Mouse (Mus musculus): ENCODE data around the gene Mrpl18. TPM values are rescaled to one million over a fixed set of nuclear protein-coding genes. Genes with fewer than 3 reads are reported as not detected.
"Not testable (repeated sequence)": the region's sequence is repeated elsewhere in the genome, so short reads cannot be mapped to it uniquely, and the experiment has no call there.

Gene Mrpl18
- polyA plus RNA-seq, 1 experiment from 2014 or later = 152 TPM

- no peak overlapping the region for H3K9ac ChIP-seq (replicated peaks; ENCODE audit: low read depth, low read length)
- no peaks in the 10 kb centered on the region for H3K9me3 ChIP-seq (ENCODE audit: control insufficient read depth, low read depth, low read length)
- H3K27ac ChIP-seq (ENCODE audit: low read length) = peak overlapping the region; percentile 10; the same call in 1 of the 2 replicates
- H3K27me3 ChIP-seq (ENCODE audit: control insufficient read depth, insufficient read depth, low read length) = no peaks in the 10 kb centered on the region
- H3K4me1 ChIP-seq (ENCODE audit: control insufficient read depth, insufficient read depth, low read length) = no peaks in the 10 kb centered on the region
- WGBS = 47% methylated on average over 11 of the region's 12 CpGs
- no peaks in the 10 kb centered on the region; the same call in none of the 2 replicates for H3K36me3 ChIP-seq (ENCODE audit: control insufficient read depth, insufficient read depth, low read length)
- peak; percentile 30; the same call in 1 of the 2 replicates for ATAC-seq (ENCODE audit: insufficient number of reproducible peaks, insufficient read depth, low FRiP score, low read depth)
- H3K4me3 ChIP-seq (ENCODE audit: low read depth, low read length) = no peak overlapping the region
- no peak overlapping the region for H3K4me2 ChIP-seq (replicated peaks; ENCODE audit: low read depth, low read length)
Observed at GRCm38 (mm10) chr17:12903372-12904333, 12.5 kb downstream of the Mrpl18 start.

GRCm38 (mm10) chr17:12902291-12902690, 13.9 kb downstream of the Mrpl18 start:
- Histone ChIP-seq H3K4me2 (replicated peaks; ENCODE audit: low read depth, low read length) (no peak overlapping the region), H3K4me1 (ENCODE audit: control insufficient read depth, insufficient read depth, low read length) (no peaks in the 10 kb centered on the region), H3K4me3 (ENCODE audit: low read depth, low read length) (no peak overlapping the region), H3K36me3 (ENCODE audit: control insufficient read depth, insufficient read depth, low read length) (no peaks in the 10 kb centered on the region; the same call in none of the 2 replicates), H3K27ac (ENCODE audit: low read length) (no peak overlapping the region), H3K9me3 (ENCODE audit: control insufficient read depth, low read depth, low read length) (no peaks in the 10 kb centered on the region), H3K27me3 (ENCODE audit: control insufficient read depth, insufficient read depth, low read length) (no peaks in the 10 kb centered on the region), H3K9ac (replicated peaks; ENCODE audit: low read depth, low read length) (no peak overlapping the region)
- 91% methylated on average over 6 of the region's 6 CpGs for WGBS
- no peak for ATAC-seq (ENCODE audit: insufficient number of reproducible peaks, insufficient read depth, low FRiP score, low read depth)

DNA sequence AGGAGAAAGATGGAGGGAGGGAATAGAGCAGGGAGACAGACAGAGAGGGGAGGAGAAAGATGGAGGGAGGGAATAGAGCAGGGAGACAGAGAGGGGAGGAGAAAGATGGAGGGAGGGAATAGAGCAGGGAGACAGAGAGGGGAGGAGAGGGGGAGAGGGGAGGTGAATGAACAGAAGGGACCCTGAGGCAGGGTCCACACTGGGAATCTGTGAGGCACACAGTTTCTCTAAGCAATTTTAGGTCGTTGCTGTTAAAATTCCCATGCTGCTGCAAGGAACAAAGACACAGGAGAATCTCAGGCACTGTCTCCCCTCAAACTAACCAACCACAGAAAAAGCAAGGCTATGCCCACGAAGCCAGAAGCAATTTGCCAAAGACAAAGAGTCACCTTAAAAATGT, 17.5 kb downstream of the Mrpl18 start:
- 33% methylated on average over 2 of the region's 2 CpGs for WGBS
- not testable (repeated sequence) for H3K4me2 ChIP-seq (replicated peaks; ENCODE audit: low read depth, low read length)

DNA sequence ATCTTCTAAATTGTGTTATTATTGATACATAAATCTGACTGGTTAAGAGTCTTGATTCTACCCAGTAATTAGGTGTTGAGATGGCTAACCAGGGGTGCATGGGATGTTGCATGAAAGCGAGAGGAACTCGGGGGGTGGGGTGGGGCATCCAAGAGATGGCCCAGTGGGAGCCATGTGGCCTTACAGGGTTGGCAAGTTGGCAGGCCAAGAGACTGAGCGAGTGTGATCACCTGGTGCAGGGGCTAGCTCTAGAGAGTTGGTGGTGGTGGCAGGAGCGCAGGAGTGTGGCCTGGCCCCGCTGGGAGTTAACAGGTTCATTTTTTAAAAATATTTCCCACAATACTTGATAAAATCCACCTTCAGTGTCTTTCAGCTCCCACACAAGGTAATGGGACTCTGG, 18.5 kb downstream of the Mrpl18 start:
- Histone ChIP-seq H3K4me1 (ENCODE audit: control insufficient read depth, insufficient read depth, low read length) (no peaks in the 10 kb centered on the region), H3K36me3 (ENCODE audit: control insufficient read depth, insufficient read depth, low read length) (no peaks in the 10 kb centered on the region), H3K9me3 (ENCODE audit: control insufficient read depth, low read depth, low read length) (no peaks in the 10 kb centered on the region), H3K4me2 (replicated peaks; ENCODE audit: low read depth, low read length) (no peak overlapping the region), H3K27ac (ENCODE audit: low read length) (no peak overlapping the region), H3K27me3 (ENCODE audit: control insufficient read depth, insufficient read depth, low read length) (no peaks in the 10 kb centered on the region), H3K4me3 (ENCODE audit: low read depth, low read length) (no peak overlapping the region), H3K9ac (replicated peaks; ENCODE audit: low read depth, low read length) (no peak overlapping the region)
- ATAC-seq (ENCODE audit: insufficient number of reproducible peaks, insufficient read depth, low FRiP score, low read depth) = no peak; the same call in 1 of the 2 replicates
- WGBS = 84% methylated on average over 5 of the region's 5 CpGs

More for the DNA sequence above, 17.5 kb downstream of the Mrpl18 start:
- not testable (repeated sequence) for H3K9ac ChIP-seq (replicated peaks; ENCODE audit: low read depth, low read length); H3K4me1 ChIP-seq (ENCODE audit: control insufficient read depth, insufficient read depth, low read length); H3K27ac ChIP-seq (ENCODE audit: low read length); H3K9me3 ChIP-seq (ENCODE audit: control insufficient read depth, low read depth, low read length); H3K27me3 ChIP-seq (ENCODE audit: control insufficient read depth, insufficient read depth, low read length); H3K4me3 ChIP-seq (ENCODE audit: low read depth, low read length); ATAC-seq (ENCODE audit: insufficient number of reproducible peaks, insufficient read depth, low FRiP score, low read depth); H3K36me3 ChIP-seq (ENCODE audit: control insufficient read depth, insufficient read depth, low read length)

DNA sequence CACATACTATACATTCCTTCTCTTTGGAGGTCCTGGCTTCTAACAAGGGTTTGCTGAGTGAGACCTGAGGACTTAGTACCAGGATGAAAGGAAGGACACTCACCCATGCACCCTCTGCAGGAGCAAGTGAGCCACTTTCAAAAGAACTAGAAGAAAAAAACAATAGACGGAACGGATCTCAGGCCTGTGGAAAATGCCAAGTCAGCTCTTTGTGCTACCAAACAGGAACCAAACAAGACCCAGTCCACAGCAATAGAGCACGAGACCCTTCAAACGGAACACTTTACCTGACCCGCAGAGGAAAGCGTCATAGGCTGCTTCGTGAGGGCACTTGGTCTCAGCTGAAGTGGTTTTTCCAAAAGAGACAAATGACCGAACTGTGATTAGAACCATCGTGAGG, 24.1 kb downstream of the Mrpl18 start:
- no peaks in the 10 kb centered on the region for H3K4me1 ChIP-seq (ENCODE audit: control insufficient read depth, insufficient read depth, low read length)
- no peak overlapping the region for H3K9ac ChIP-seq (replicated peaks; ENCODE audit: low read depth, low read length)
- no peak overlapping the region for H3K4me2 ChIP-seq (replicated peaks; ENCODE audit: low read depth, low read length)
- no peaks in the 10 kb centered on the region for H3K27me3 ChIP-seq (ENCODE audit: control insufficient read depth, insufficient read depth, low read length)
- no peaks in the 10 kb centered on the region for H3K9me3 ChIP-seq (ENCODE audit: control insufficient read depth, low read depth, low read length)
- H3K27ac ChIP-seq (ENCODE audit: low read length) = no peak overlapping the region
- no peak for ATAC-seq (ENCODE audit: insufficient number of reproducible peaks, insufficient read depth, low FRiP score, low read depth)
- no peak overlapping the region for H3K4me3 ChIP-seq (ENCODE audit: low read depth, low read length)
- WGBS = 91% methylated on average over 9 of the region's 9 CpGs
- H3K36me3 ChIP-seq (ENCODE audit: control insufficient read depth, insufficient read depth, low read length) = no peaks in the 10 kb centered on the region; the same call in 1 of the 2 replicates

DNA sequence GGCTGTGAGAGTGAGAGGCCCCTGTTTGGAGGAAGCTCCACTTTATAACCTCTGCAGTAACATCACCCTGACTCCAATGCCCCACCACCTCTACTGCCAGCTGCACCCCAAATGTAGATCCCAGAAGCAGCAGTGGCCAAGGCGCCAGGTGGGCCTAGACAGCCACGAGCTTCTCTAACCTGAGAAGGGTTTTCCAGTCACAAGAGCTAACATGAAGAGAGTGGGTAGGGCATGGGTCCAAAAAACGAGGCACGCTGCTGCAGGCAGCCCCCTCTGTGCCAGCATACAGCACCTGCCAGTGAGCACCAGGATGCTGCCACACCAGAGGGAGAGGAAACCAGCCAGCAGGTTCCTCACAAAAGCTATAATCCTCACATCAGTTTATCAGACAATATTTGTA, 25.1 kb downstream of the Mrpl18 start:
- H3K27me3 ChIP-seq (ENCODE audit: control insufficient read depth, insufficient read depth, low read length) = no peaks in the 10 kb centered on the region
- ATAC-seq (ENCODE audit: insufficient number of reproducible peaks, insufficient read depth, low FRiP score, low read depth) = no peak
- H3K9me3 ChIP-seq (ENCODE audit: control insufficient read depth, low read depth, low read length) = no peaks in the 10 kb centered on the region
- no peaks in the 10 kb centered on the region; the same call in 1 of the 2 replicates for H3K36me3 ChIP-seq (ENCODE audit: control insufficient read depth, insufficient read depth, low read length)
- 89% methylated on average over 4 of the region's 4 CpGs for WGBS
- no peak overlapping the region for H3K9ac ChIP-seq (replicated peaks; ENCODE audit: low read depth, low read length)
- no peak overlapping the region for H3K27ac ChIP-seq (ENCODE audit: low read length)
- H3K4me2 ChIP-seq (replicated peaks; ENCODE audit: low read depth, low read length) = no peak overlapping the region
- no peak overlapping the region for H3K4me3 ChIP-seq (ENCODE audit: low read depth, low read length)
- peaks cover 4% of the 10 kb centered on the region; the same call in 1 of the 2 replicates for H3K4me1 ChIP-seq (ENCODE audit: control insufficient read depth, insufficient read depth, low read length)

GRCm38 (mm10) chr17:12887021-12887775, 28.9 kb downstream of the Mrpl18 start:
- 0 out of 2 replicates have a peak, but pooled peaks have one; percentile 38 for ATAC-seq (ENCODE audit: insufficient number of reproducible peaks, insufficient read depth, low FRiP score, low read depth)
- H3K27me3 ChIP-seq (ENCODE audit: control insufficient read depth, insufficient read depth, low read length) = no peaks in the 10 kb centered on the region
- no peak overlapping the region for H3K27ac ChIP-seq (ENCODE audit: low read length)
- no peak overlapping the region for H3K4me2 ChIP-seq (replicated peaks; ENCODE audit: low read depth, low read length)
- H3K4me1 ChIP-seq (ENCODE audit: control insufficient read depth, insufficient read depth, low read length) = peaks cover 4% of the 10 kb centered on the region; the same call in 1 of the 2 replicates
- no peak overlapping the region for H3K9ac ChIP-seq (replicated peaks; ENCODE audit: low read depth, low read length)
- no peaks in the 10 kb centered on the region; the same call in 1 of the 2 replicates for H3K36me3 ChIP-seq (ENCODE audit: control insufficient read depth, insufficient read depth, low read length)
- no peaks in the 10 kb centered on the region for H3K9me3 ChIP-seq (ENCODE audit: control insufficient read depth, low read depth, low read length)
- WGBS = 57% methylated on average over 15 of the region's 15 CpGs
- no peak overlapping the region for H3K4me3 ChIP-seq (ENCODE audit: low read depth, low read length)

DNA sequence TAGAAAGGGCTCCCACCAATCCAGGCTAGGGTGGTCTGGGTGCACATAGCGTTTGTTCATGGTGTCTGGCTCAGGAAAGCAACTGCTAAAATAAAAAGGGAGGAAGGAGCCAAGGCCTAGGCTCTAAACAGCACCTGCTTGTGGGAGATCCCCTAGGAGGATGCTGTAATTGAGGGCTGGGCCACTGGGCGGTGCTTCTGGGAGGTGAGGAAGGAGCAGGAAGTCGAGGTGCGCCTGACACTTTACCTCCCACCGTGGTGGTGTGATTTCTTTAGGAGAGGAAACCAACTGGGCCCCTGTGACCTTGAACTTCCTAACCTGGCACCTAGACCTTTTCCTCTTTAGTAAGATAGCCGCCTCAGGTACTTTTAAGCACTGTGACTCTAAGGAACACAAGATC, 29.5 kb downstream of the Mrpl18 start:
- Histone ChIP-seq H3K4me2 (replicated peaks; ENCODE audit: low read depth, low read length) (no peak overlapping the region), H3K27ac (ENCODE audit: low read length) (no peak overlapping the region), H3K27me3 (ENCODE audit: control insufficient read depth, insufficient read depth, low read length) (no peaks in the 10 kb centered on the region), H3K4me3 (ENCODE audit: low read depth, low read length) (no peak overlapping the region), H3K4me1 (ENCODE audit: control insufficient read depth, insufficient read depth, low read length) (peaks cover 4% of the 10 kb centered on the region; the same call in 1 of the 2 replicates), H3K36me3 (ENCODE audit: control insufficient read depth, insufficient read depth, low read length) (no peaks in the 10 kb centered on the region; the same call in 1 of the 2 replicates), H3K9ac (replicated peaks; ENCODE audit: low read depth, low read length) (no peak overlapping the region), H3K9me3 (ENCODE audit: control insufficient read depth, low read depth, low read length) (no peaks in the 10 kb centered on the region)
- WGBS = 28% methylated on average over 6 of the region's 6 CpGs
- ATAC-seq (ENCODE audit: insufficient number of reproducible peaks, insufficient read depth, low FRiP score, low read depth) = no peak

All from stomach, embryonic 14.5 days (tissue).